Mouse (Mus musculus) frontal cortex, postnatal 14 days (tissue): ENCODE measurements around the gene Hist1h3c.

Source experiments
- DNase-seq, 2 experiments: peaks; one replicate each; pipeline ENCODE4 v3.0.0; 2022; ENCODE audit warnings: low spot score in 2 of 2

Gene Hist1h3c

DNA sequence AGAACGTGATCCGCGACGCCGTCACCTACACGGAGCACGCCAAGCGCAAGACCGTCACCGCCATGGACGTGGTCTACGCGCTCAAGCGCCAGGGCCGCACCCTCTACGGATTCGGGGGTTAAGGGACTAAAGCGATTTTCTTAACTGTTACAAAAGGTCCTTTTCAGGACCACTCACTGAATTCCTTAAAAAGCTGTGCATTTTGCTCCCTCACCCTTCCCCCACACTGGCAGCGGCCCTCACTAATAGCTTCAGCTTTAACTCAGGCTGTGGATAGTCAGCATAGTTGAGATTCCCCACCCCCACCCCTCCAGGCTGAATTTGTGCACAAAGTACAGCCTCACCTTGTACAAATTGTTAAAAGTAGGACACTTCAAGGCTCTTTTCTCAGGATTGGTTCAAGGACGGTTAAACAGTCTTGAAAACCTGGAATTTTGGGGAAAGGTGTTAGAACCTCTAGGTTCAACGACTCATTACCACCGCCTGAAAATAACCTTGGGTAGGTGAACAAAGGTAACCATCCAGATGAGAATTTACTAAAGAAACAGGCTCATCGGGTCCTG lies 11.9 kb upstream of the Hist1h3c start:
- DNase-seq = peak in 1 of 2 experiments; percentile 13

DNA sequence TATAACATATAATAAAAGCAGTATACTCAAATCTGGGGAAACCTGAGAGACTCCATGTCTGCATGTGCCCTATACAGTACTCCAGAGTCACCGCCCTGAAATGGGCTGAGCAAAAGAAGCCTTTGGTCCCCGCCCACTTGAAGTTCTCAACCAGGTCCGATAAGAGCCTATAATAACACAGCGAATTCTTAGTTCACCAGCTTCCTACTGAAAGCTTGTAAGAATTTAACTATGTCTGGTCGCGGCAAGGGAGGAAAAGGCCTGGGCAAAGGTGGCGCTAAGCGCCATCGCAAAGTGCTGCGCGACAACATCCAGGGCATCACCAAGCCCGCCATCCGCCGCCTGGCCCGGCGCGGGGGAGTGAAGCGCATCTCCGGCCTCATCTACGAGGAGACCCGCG lies 11.4 kb upstream of the Hist1h3c start, which contains the start of gene Hist1h4b:
Gene Hist1h4b, plus strand, starts transcription at position 224 of the 400 bp plus-strand sequence.
- DNase-seq = peak; percentile 79 to 84

DNA sequence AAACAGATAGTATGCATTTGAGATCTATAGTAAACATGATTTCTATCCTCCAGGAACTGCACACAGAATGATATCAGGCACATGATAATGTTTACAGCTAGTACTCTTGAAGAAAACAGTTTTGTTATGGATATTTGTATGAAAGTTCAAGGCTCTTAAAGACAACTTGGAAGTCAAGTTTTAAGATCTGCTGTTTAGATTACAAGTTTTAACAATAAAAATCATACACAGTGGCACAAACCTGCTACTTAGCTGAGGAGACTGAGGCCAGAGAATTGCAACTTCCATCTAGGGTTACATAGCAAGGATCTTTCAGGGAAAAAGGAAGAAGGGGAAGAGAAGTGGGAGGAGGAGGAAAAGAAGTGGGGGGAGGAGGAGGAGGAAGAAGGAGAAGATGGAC lies 9.6 kb upstream of the Hist1h3c start:
- no peak for DNase-seq

DNA sequence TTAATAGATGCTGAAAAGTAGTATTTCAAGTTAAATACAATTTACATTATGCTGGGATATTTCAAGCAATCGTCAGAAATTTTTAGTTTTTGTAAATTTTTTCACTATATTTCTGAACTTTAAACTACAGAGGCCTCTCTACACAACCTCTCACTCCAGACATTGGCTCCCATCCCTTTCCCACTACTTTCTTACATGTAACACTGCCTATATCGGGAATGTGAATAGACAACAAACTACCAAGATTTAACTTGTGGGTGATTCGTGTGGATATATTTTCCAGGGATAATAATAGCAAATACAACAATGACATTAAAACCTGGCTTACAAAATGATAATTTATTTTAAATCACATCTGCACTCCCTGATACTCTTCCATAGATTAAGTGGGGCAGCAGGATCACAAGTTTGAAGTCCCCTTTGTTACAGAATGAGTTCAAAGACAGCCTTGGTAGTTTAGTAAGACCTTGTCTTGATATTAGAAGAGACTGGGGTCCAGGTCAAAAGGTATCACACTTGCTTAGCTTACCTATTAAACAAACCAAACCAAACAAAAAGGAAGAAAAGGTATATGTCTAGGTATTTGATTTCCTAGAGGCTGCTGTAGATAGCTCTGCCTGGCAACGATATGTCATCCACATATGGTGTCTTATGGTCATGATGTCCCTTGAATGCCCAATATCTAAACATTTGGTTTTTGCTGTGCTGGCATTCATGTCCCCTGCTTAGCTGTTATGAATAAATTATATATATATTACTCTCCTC lies 8.1 kb upstream of the Hist1h3c start:
- DNase-seq = no peak

DNA sequence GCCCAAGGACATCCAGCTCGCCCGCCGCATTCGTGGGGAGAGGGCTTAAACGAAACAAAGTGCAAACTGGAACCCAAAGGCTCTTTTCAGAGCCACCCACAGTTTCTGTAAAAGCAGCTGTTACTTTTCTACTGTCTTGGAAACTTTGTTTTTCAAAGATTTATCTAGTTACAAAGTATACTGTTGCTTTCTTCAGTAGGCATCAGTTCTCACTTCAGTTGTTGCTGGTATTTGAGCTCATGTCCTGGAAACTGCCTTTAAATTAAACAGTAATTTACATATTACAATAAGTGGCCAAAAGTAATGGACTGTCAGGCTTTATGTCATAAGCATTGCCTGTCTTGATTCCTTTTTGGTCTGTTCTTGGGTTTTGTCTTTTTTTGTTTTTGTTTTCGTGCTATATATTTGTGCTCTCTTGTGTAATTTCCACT lies 7.4 kb upstream of the Hist1h3c start:
- DNase-seq = no peak

DNA sequence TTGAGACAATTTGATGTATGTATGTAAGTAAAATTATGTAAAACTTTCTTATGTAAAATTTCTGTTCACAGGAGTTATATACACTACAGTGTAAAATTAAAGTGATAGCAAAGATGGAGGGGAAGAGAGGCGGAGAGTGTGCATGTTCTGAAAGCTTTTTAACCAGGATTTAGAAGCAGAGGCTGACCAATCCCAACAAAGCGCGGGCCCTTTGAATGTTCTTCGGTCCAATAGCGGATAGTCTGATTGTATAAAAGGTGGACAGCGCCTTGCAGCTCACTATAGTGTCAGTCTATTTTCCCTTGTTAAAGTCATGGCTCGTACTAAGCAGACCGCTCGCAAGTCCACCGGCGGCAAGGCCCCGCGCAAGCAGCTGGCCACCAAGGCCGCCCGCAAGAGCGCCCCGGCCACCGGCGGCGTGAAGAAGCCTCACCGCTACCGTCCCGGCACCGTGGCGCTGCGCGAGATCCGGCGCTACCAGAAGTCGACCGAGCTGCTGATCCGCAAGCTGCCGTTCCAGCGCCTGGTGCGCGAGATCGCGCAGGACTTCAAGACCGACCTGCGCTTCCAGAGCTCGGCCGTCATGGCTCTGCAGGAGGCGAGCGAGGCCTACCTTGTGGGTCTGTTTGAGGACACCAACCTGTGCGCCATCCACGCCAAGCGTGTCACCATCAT lies 6.8 kb upstream of the Hist1h3c start, which contains the start of gene Hist1h3b:
Gene Hist1h3b, plus strand, starts transcription at position 201 of the 675 bp plus-strand sequence.
- DNase-seq = peak; percentile 84 to 90

DNA sequence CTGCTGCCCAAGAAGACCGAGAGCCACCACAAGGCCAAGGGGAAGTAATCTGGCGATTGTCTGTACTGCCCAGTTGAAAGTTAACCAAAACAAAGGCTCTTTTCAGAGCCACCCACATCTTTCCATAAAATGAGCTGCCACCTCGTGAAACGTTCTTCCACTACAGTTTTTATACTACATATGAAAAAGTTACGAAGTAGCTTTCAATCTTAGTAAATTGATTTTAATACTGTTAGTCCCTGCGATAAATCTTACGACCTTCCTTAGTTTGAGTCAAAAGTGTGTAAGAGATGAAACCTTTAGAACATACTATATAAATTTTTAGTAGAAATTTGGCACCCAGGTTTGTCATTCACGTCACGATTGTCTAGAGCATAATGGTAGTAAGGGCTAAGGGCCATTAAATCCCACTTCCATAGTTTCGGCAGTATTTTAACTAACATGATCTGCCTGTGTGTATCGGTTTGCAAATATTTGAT lies 6.1 kb upstream of the Hist1h3c start:
- DNase-seq = no peak

DNA sequence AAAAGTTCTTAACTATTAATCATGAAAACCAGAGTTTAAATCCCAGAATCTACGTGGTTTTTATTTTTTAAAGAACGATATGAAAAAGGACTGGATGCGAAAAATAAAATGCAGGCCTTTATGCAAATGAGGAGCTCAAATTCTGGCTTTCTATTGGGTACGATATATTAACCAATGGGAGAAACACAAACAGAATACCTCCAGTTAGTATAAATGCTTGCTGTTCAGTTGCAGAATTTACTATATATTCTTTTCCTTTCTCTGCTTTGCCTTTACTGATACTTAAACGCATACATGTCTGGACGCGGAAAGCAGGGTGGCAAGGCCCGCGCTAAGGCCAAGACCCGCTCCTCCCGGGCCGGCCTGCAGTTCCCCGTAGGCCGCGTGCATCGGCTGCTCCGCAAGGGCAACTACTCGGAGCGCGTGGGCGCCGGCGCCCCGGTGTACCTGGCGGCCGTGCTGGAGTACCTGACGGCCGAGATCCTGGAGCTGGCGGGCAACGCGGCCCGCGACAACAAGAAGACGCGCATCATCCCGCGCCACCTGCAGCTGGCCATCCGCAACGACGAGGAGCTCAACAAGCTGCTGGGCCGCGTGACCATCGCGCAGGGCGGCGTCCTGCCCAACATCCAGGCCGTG lies 5.6 kb upstream of the Hist1h3c start, which contains the start of gene Hist1h2ab:
Gene Hist1h2ab, plus strand, starts transcription at position 288 of the 639 bp plus-strand sequence.
- peak in 1 of 2 experiments; percentile 19 for DNase-seq

DNA sequence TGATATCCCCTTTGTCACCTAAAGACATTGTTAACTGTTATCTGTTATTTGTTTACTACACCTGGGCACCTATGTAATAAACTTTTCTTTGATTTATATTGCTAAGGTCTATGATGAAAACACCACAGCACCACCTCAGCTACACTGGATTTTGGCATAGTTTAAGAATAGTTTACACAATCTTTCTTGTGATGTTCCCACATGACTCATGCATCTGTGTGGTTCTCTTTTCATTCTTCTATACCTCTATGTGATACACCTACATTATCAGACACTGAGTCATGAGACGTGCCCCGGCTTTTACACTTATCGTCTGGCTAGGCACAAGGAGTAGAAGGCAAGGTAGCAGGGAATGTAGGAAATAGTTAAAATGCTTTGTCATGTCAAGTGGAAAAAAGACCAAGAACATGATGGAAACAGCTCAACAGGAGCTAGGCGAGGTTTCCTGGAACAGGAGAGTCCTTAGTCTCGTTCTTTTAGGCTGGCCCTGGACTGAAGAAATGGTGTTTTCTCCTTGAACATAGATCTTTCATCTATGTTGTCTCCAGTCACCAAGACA lies 4.2 kb upstream of the Hist1h3c start:
- no peak for DNase-seq

DNA sequence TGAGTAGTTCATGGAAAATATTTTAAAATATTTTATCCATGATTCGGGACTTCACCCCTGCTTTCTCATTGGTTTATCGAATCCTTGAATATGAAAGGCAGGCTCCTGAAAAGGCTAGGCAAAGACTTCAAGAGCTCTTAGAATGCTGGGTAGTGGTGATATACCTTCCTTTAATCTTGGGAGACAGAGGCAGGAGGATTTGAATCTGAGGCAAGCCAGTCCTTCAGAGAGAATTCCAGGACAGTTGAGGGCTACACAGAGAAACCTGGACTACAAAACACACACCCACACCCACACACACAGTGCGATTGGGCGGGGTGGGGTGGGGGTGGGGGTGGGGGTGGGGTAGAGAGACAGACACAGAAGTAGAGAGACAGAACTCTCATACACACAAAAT lies 2.5 kb upstream of the Hist1h3c start:
- no peak for DNase-seq

DNA sequence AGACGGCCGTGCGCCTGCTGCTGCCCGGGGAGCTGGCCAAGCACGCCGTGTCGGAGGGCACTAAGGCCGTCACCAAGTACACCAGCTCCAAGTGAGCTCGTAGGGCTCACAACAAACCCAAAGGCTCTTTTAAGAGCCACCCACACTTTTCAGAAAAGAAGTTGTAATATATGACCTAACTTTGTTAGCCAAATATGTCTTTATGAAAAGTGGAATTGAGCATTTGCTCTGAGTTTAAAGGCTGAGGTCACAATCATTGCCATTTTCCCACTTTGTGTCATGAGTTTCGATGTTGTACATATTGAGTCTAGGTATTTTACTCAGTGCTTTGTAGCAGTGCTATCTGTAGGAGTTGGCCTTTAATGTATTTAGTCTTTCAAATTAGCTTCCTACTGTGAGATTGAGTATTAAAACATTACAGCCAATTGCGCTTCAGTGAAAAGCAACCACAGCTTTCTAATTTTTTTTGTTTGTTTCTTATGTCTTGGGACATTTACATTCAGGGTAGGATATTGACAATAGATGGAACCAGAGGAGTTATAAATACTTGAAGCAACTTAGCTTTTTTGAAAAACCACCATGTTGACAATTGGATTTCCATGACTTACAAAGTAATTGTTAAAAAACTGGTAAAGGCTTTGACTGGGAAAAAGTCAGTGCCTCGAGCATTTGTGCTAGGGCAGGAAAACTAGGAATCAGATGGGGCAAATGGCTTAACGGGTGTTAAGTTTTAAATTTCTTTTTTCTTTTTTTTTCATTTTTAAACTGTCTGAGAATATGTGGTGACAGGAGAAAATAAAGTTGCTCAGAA lies 1.9 kb upstream of the Hist1h3c start:
- DNase-seq = no peak

DNA sequence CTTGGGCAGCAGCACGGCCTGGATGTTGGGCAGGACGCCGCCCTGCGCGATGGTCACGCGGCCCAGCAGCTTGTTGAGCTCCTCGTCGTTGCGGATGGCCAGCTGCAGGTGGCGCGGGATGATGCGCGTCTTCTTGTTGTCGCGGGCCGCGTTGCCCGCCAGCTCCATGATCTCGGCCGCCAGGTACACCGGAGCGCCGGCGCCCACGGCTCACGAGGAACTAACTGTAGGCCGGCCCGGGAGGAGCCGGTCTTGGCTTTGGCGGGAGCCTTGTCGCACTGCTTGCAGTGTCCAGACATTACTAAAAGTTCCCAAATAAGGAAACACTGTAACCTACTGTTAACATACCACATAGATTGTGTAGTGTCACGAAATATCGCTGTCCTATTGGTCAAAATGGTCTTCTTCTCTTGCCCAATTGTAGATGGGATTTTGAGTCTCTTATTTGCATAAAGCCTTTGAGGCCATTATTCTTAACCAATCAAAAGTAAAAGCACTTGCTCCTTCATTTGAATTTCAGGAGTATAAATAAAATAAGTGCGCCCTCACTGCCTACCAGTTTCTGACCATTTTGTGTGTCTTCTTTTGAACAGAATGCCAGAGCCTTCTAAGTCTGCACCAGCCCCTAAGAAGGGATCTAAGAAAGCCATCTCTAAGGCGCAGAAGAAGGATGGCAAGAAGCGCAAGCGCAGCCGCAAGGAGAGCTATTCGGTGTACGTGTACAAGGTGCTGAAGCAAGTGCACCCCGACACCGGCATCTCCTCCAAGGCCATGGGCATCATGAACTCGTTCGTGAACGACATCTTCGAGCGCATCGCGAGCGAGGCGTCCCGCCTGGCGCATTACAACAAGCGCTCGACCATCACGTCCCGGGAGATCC lies 1.0 kb upstream of the Hist1h3c start, which contains the start of gene Hist1h2bb:
Gene Hist1h2bb, plus strand, starts transcription at position 534 of the 880 bp plus-strand sequence.
- peak; percentile 55 to 75 for DNase-seq

DNA sequence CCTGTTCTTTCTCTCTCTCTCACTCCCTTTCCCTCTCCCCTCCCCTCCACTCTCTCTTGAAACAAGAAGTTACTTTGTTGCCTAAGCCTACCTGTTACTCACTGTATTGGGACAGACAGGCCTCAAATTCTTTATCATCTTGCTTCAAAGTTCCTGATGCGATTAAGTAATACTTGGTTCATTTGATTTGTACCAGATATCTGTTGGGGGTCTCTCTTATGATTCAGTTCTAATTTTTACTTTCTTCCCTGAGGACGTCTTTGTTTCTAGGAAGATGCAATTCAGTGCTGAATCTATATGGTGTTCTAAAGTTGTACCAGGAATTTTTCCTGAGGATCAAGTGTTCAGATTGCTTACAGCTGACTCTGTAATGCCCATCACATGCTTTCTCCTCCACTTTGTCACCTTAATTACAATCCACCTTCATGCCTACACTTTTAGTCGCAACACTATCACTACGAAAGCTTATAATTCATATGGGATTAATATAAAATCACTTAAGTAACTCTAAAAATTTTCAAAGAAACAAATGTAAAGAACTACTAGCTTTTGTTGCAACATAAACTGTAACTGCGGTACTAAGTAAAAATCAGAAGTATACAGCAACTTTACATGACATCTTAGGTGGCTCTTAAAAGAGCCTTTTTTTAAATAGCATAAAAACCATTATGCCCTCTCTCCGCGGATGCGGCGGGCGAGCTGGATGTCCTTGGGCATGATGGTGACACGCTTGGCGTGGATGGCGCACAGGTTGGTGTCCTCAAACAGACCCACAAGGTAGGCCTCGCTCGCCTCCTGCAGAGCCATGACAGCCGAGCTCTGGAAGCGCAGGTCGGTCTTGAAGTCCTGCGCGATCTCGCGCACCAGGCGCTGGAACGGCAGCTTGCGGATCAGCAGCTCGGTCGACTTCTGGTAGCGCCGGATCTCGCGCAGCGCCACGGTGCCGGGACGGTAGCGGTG lies 701 bp downstream of the Hist1h3c start:
- DNase-seq = no peak

DNA sequence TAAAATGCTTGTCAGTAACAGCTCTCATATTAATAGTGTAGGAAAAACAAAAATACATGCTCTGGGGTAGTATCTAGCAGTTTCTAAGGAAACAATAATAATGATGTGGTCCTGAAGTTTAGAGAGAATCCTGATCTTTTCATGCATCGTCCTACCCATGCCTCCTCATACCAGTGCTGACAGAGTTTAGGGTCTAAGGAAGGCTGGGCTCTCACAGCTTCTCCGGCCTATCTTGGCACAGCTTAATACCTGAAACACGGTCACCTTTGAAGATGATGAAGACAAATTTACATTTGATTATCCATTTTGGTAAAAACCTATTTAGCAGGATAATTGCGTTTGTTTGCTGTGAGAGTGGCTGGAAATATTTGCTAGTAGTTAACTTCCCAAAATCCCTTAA lies 1.4 kb downstream of the Hist1h3c start:
- DNase-seq = no peak

DNA sequence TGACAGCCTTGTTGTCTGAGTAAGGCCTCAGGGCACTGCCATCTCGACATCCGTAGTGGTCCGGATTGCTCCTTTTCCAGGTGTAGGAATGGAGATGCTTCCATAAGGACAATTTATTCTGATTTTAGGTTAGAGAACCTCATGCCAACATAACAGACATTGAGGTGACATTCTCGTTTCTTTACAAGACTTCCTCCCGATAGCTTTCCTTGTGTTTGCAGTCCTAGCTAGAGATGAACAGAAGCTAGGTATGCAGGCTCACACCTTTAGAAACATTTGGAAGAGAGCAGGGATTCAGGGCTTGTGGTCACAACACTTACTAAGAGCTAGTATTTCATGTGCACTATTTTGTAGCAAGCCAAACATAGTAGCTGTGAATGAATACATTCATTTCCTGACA lies 2.2 kb downstream of the Hist1h3c start:
- DNase-seq = no peak

DNA sequence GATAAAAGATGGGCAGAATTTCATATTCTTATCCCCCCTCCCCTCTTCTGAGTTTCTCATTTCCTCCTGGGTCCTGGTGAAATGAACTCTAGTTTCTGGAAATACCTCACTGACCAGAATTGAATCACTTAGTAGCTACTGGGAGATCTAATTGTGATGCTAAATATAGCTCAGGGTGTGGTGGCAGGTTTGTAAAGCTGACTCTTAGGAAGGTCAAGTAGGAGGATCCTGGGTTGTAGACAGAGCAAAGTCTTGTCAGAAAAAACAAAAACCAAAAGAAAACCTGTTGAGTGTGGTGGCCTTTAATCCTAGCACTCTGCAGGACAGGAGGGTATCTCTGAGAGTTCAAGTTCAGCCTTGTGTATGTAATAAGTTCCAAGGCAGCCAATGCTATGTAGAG lies 3.4 kb downstream of the Hist1h3c start:
- DNase-seq = no peak

DNA sequence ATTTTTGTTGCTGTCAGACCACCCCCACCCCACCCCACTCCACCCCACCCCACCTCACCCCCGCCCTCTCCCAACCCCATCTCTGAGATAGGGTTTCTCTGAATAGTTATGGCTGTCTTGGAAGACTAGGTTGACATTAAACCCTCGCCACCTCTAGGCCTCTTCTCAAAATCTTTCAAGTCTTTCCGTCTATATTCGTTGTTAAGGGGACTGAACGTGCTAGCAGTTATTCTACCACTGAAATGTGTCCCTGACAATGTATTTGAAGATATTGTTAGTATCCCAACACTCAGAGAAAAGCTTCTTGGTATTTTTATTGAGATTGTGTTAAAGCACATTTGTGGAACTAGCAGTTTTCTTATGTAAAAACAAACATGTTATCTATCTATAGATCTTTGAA lies 4.5 kb downstream of the Hist1h3c start:
- no peak for DNase-seq

DNA sequence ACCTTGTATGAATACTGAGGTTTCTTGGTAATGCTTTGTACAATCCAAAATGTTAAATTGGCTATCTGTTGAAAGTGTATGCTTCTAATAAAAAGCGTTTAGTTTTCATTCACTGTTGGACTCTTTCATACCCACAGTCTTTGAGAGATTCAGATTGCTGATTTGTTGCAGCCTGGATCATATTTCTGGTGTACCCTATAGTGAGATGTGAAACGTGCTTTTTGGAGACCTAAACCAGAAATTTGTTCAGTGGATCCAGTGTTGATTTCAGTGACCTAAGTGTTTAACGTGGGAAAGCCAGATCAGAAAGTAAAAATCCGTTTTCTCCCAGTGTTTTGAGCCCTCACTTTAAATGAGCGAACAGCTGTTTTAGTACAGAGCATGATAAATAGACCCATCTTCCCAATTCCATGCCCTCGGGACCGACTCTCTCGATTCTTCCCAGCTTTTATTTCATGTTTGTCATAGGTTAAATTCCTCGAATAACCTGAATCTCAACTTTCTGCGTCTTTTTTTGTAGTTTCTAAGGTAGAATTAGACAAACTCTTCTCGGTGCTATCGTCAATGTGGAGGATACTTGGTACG lies 5.1 kb downstream of the Hist1h3c start:
- DNase-seq = no peak
